Mouse (Mus musculus) stomach, embryonic 14.5 days (tissue): Measurements from ENCODE around the gene Hace1. TPM values are rescaled to one million over a fixed set of nuclear protein-coding genes. Genes with fewer than 3 reads are reported as not detected.

Experiments used
- ATAC-seq: fragments of 200-750 bp; cut with Nextera tagmentation; 2 replicates; pipeline ENCODE4 v1.8.0; 2017; ENCODE audit warnings: low read depth, moderate TSS enrichment; ENCODE audit not compliant: insufficient number of reproducible peaks, insufficient read depth, low FRiP score
- H3K27ac ChIP-seq: fragments of 300-500 bp; sonication (generic); 2 replicates; pipeline ENCODE4 v1.5.1; 2014; ENCODE audit warnings: mild to moderate bottlenecking, low read length, moderate library complexity, mixed read lengths
- H3K27me3 ChIP-seq: fragments of 300-500 bp; sonication (generic); 2 replicates; pipeline ENCODE4 v1.6.1; 2014; ENCODE audit warnings: low read length, control low read depth, mixed read lengths; ENCODE audit not compliant: control insufficient read depth, insufficient read depth
- H3K36me3 ChIP-seq: fragments of 300-500 bp; sonication (generic); 2 replicates; pipeline ENCODE4 v1.6.1; 2014; ENCODE audit warnings: mild to moderate bottlenecking, control low read depth, low read length, moderate library complexity, mixed read lengths; ENCODE audit not compliant: control insufficient read depth, insufficient read depth
- H3K4me1 ChIP-seq: fragments of 300-500 bp; sonication (generic); 2 replicates; pipeline ENCODE4 v1.6.1; 2014; ENCODE audit warnings: low read length, control low read depth, mixed read lengths; ENCODE audit not compliant: control insufficient read depth, insufficient read depth
- H3K4me2 ChIP-seq: fragments of 300-500 bp; sonication (generic); replicated peaks from 2 replicates; pipeline ENCODE4 v1.6.1; 2014; ENCODE audit warnings: low read depth, low read length, control low read depth
- H3K4me3 ChIP-seq: fragments of 300-500 bp; sonication (generic); 2 replicates; pipeline ENCODE4 v1.5.1; 2014; ENCODE audit warnings: low read depth, low read length, control low read depth
- H3K9ac ChIP-seq: fragments of 300-500 bp; sonication (generic); replicated peaks from 2 replicates; pipeline ENCODE4 v1.6.1; 2014; ENCODE audit warnings: low read depth, mild to moderate bottlenecking, control low read depth, low read length, moderate library complexity, mixed read lengths
- H3K9me3 ChIP-seq: fragments of 300-500 bp; sonication (generic); 2 replicates; pipeline ENCODE4 v1.6.1; 2016; ENCODE audit warnings: low read depth, low read length, control low read depth; ENCODE audit not compliant: control insufficient read depth
- WGBS: fragments of 180-500 bp; shearing (Covaris S2); extraction: QIAGEN DNeasy Blood & Tissue Kit; methylation state at CpG from one replicate; pipeline ENCODE4 v1.1.7; 2014; 5-methylcytosine and 5-hydroxymethylcytosine counted together
- microRNA-seq: library from miRNA; unstranded; fragments of <30 nt; microRNA quantifications from one replicate; pipeline ENCODE4, GENCODE M21; 2016
- polyA plus RNA-seq: library from polyadenylated mRNA; unstranded; fragments of >200 nt; fragmentation: Nextera tagmentation; extraction: Ambion mirVana; gene quantifications from 2 replicates; pipeline ENCODE4 v1.2.1, GENCODE M21; 2014

Gene Hace1
- polyA plus RNA-seq, 1 experiment from 2014 or later, result 18.6 TPM

- Histone ChIP-seq H3K9ac (no peak overlapping the region), H3K27me3 (no peaks in the 10 kb centered on the region), H3K9me3 (no peaks in the 10 kb centered on the region), H3K4me1 (no peaks in the 10 kb centered on the region), H3K36me3 (no peaks in the 10 kb centered on the region), H3K27ac (no peak overlapping the region), H3K4me2 (no peak overlapping the region), H3K4me3 (no peak overlapping the region)
- 69% methylated on average over 4 of the region's 4 CpGs for WGBS
- no peak for ATAC-seq
These were observed 133.7 kb downstream of the Hace1 start for GRCm38 (mm10) chr10:45711348-45711747.

Small RNA genes within 50 kb of the gene (microRNA-seq; reads per million reads assigned to microRNA genes)
- not detected for gene Gm27731

Other genes with a start within 250 kb of the Hace1 start
- 6.0 and 7.4 TPM in 2 replicates for gene Bves, start 242.1 kb upstream of the Hace1 start, polyA plus RNA-seq
- 0.93 and 1.6 TPM in 2 replicates for gene Lin28b, start 91.4 kb upstream of the Hace1 start, polyA plus RNA-seq